Mouse (Mus musculus) heart, embryonic 13.5 days (tissue): ENCODE data around the gene Coq10b. TPM values are rescaled to one million over a fixed set of nuclear protein-coding genes. Genes with fewer than 3 reads are reported as not detected.
"Not testable (repeated sequence)": the region's sequence is repeated elsewhere in the genome, so short reads cannot be mapped to it uniquely, and the experiment has no call there.

Source experiments
- ATAC-seq: fragments of 200-750 bp; cut with Nextera tagmentation; 2 replicates; pipeline ENCODE4 v1.8.0; 2017; ENCODE audit warnings: moderate TSS enrichment; ENCODE audit not compliant: insufficient number of reproducible peaks, low FRiP score, low TSS enrichment; ENCODE audit errors: extremely low read depth
- H3K27ac ChIP-seq: fragments of 300-500 bp; sonication (generic); replicated peaks from 2 replicates; pipeline ENCODE4 v1.5.1; 2015; ENCODE audit warnings: moderate library complexity, mild to moderate bottlenecking, inconsistent platforms
- H3K27me3 ChIP-seq: fragments of 300-500 bp; sonication (generic); replicated peaks from 2 replicates; pipeline ENCODE4 v1.6.1; 2015; ENCODE audit warnings: mild to moderate bottlenecking, inconsistent platforms
- H3K36me3 ChIP-seq: fragments of 300-500 bp; sonication (generic); 2 replicates; pipeline ENCODE4 v1.6.1; 2015; ENCODE audit warnings: mild to moderate bottlenecking, inconsistent platforms
- H3K4me1 ChIP-seq: fragments of 300-500 bp; sonication (generic); 2 replicates; pipeline ENCODE4 v1.6.1; 2015; ENCODE audit warnings: inconsistent platforms
- H3K4me2 ChIP-seq: fragments of 300-500 bp; sonication (generic); 2 replicates; pipeline ENCODE4 v1.6.1; 2015; ENCODE audit warnings: inconsistent platforms, mild to moderate bottlenecking, moderate library complexity
- H3K4me3 ChIP-seq: fragments of 300-500 bp; sonication (generic); 2 replicates; pipeline ENCODE4 v1.5.1; 2015; ENCODE audit warnings: moderate library complexity, mild to moderate bottlenecking, inconsistent platforms
- H3K9ac ChIP-seq: fragments of 300-500 bp; sonication (generic); 2 replicates; pipeline ENCODE4 v1.6.1; 2015; ENCODE audit warnings: inconsistent platforms, mild to moderate bottlenecking, moderate library complexity
- H3K9me3 ChIP-seq: fragments of 300-500 bp; sonication (generic); 2 replicates; pipeline ENCODE4 v1.6.1; 2016; ENCODE audit warnings: inconsistent platforms
- WGBS: fragments of 180-500 bp; shearing (Covaris S2); methylation state at CpG from one replicate; pipeline ENCODE4 v1.1.7; 2015; ENCODE audit warnings: mixed read lengths; 5-methylcytosine and 5-hydroxymethylcytosine counted together
- polyA plus RNA-seq: library from polyadenylated mRNA; unstranded; fragments of >200 nt; fragmentation: Nextera tagmentation; extraction: Ambion mirVana; gene quantifications from 2 replicates; pipeline ENCODE4 v1.2.1, GENCODE M21; 2015

Coq10b gene
- polyA plus RNA-seq, 1 experiment from 2014 or later, result 20.9 TPM

- no peak overlapping the region for H3K27ac ChIP-seq
- no peaks in the 10 kb centered on the region for H3K9me3 ChIP-seq
- no peak overlapping the region for H3K4me2 ChIP-seq
- H3K4me3 ChIP-seq, result no peak overlapping the region
- H3K9ac ChIP-seq, result no peak overlapping the region
- no peaks in the 10 kb centered on the region for H3K36me3 ChIP-seq
- no peaks in the 10 kb centered on the region for H3K4me1 ChIP-seq
- ATAC-seq, result no peak
- no peaks in the 10 kb centered on the region for H3K27me3 ChIP-seq
Measured at GRCm38 (mm10) chr1:55031026-55031779, 21.4 kb upstream of the Coq10b start.

- Histone ChIP-seq H3K27ac (no peak overlapping the region), H3K27me3 (peaks cover 6% of the 10 kb centered on the region; the same call in 1 of the 2 replicates), H3K4me1 (no peaks in the 10 kb centered on the region), H3K36me3 (no peaks in the 10 kb centered on the region), H3K4me3 (no peak overlapping the region), H3K9me3 (peaks cover 11% of the 10 kb centered on the region; the same call in 1 of the 2 replicates), H3K9ac (no peak overlapping the region), H3K4me2 (no peak overlapping the region)
- ATAC-seq, result no peak
- WGBS, result 83% methylated on average over 1 of the region's 1 CpGs
Measured at GRCm38 (mm10) chr1:55039944-55040343, 12.6 kb upstream of the Coq10b start.

GRCm38 (mm10) chr1:55041691-55042090 lies 10.9 kb upstream of the Coq10b start:
- no peak for ATAC-seq
- no peak overlapping the region for H3K4me3 ChIP-seq

GRCm38 (mm10) chr1:55042246-55042645 lies 10.3 kb upstream of the Coq10b start:
- no peak for ATAC-seq
- Histone ChIP-seq H3K4me2 (no peak overlapping the region), H3K4me3 (no peak overlapping the region), H3K27me3 (peaks cover 6% of the 10 kb centered on the region; the same call in 1 of the 2 replicates), H3K27ac (no peak overlapping the region), H3K4me1 (no peaks in the 10 kb centered on the region), H3K9me3 (peaks cover 11% of the 10 kb centered on the region; the same call in 1 of the 2 replicates), H3K9ac (no peak overlapping the region), H3K36me3 (no peaks in the 10 kb centered on the region)
- 68% methylated on average over 1 of the region's 1 CpGs for WGBS

More at GRCm38 (mm10) chr1:55041691-55042090, 10.9 kb upstream of the Coq10b start:
- Histone ChIP-seq H3K9ac (no peak overlapping the region), H3K27ac (no peak overlapping the region), H3K27me3 (peaks cover 6% of the 10 kb centered on the region; the same call in 1 of the 2 replicates), H3K9me3 (peaks cover 11% of the 10 kb centered on the region; the same call in 1 of the 2 replicates), H3K4me1 (no peaks in the 10 kb centered on the region), H3K36me3 (no peaks in the 10 kb centered on the region), H3K4me2 (no peak overlapping the region)
- 73% methylated on average over 4 of the region's 4 CpGs for whole genome bisulfite sequencing

- Histone ChIP-seq H3K4me3 (no peak overlapping the region), H3K27ac (no peak overlapping the region), H3K9ac (no peak overlapping the region), H3K9me3 (peaks cover 13% of the 10 kb centered on the region; the same call in 1 of the 2 replicates), H3K27me3 (peaks cover 6% of the 10 kb centered on the region; the same call in 1 of the 2 replicates), H3K36me3 (no peaks in the 10 kb centered on the region), H3K4me2 (no peak overlapping the region), H3K4me1 (no peaks in the 10 kb centered on the region)
- whole genome bisulfite sequencing, result 67% methylated on average over 3 of the region's 3 CpGs
- no peak for ATAC-seq
Measured at GRCm38 (mm10) chr1:55043164-55043563, 9.4 kb upstream of the Coq10b start.

- WGBS, result 61% methylated on average over 4 of the region's 4 CpGs
- Histone ChIP-seq H3K27me3 (peaks cover 2% of the 10 kb centered on the region; the same call in 1 of the 2 replicates), H3K4me1 (peaks cover 13% of the 10 kb centered on the region), H3K9me3 (0 out of 2 replicates have a peak, but pooled peaks cover 3% of the 10 kb centered on the region), H3K9ac (no peak overlapping the region), H3K36me3 (no peaks in the 10 kb centered on the region), H3K4me2 (no peak overlapping the region), H3K27ac (no peak overlapping the region), H3K4me3 (no peak overlapping the region)
- ATAC-seq, result no peak
Measured at GRCm38 (mm10) chr1:55048841-55049587, 3.6 kb upstream of the Coq10b start.

- no peaks in the 10 kb centered on the region for H3K27me3 ChIP-seq
- H3K9ac ChIP-seq, result peak overlapping the region; percentile 86
- 85% methylated on average over 3 of the region's 3 CpGs for WGBS
- H3K27ac ChIP-seq, result peak overlapping the region; percentile 86
- H3K36me3 ChIP-seq, result peaks cover 20% of the 10 kb centered on the region
- H3K4me3 ChIP-seq, result peak overlapping the region; percentile 73
- 0 out of 2 replicates have a peak, but pooled peaks cover 3% of the 10 kb centered on the region for H3K9me3 ChIP-seq
- peaks cover 22% of the 10 kb centered on the region for H3K4me1 ChIP-seq
- H3K4me2 ChIP-seq, result peak overlapping the region; percentile 92
- ATAC-seq, result no peak
Measured at GRCm38 (mm10) chr1:55051671-55052070, 899 bp upstream of the Coq10b start.

GRCm38 (mm10) chr1:55053005-55053404 lies 435 bp downstream of the Coq10b start:
- WGBS, result under 1% methylated on average over 42 of the region's 42 CpGs
- Histone ChIP-seq H3K27ac (peak overlapping the region; percentile 91), H3K9me3 (0 out of 2 replicates have a peak, but pooled peaks cover 2% of the 10 kb centered on the region), H3K27me3 (no peaks in the 10 kb centered on the region), H3K9ac (peak overlapping the region; percentile 88), H3K36me3 (peaks cover 28% of the 10 kb centered on the region), H3K4me2 (peak overlapping the region; percentile 73), H3K4me3 (peak overlapping the region; percentile 73), H3K4me1 (peaks cover 22% of the 10 kb centered on the region)
- peak; percentile 74 for ATAC-seq

GRCm38 (mm10) chr1:55053596-55053995 lies 1.0 kb downstream of the Coq10b start:
- no peak for ATAC-seq

GRCm38 (mm10) chr1:55055322-55056115 lies 2.9 kb downstream of the Coq10b start:
- Histone ChIP-seq H3K9me3 (no peaks in the 10 kb centered on the region), H3K4me3 (no peak overlapping the region), H3K27ac (no peak overlapping the region), H3K36me3 (peaks cover 28% of the 10 kb centered on the region), H3K9ac (no peak overlapping the region), H3K27me3 (no peaks in the 10 kb centered on the region), H3K4me1 (peaks cover 25% of the 10 kb centered on the region), H3K4me2 (no peak overlapping the region)
- ATAC-seq, result no peak
- WGBS, result 80% methylated on average over 5 of the region's 5 CpGs

More at GRCm38 (mm10) chr1:55053596-55053995, 1.0 kb downstream of the Coq10b start:
- H3K9ac ChIP-seq, result peak overlapping the region; percentile 88
- H3K36me3 ChIP-seq, result peaks cover 28% of the 10 kb centered on the region
- WGBS, result 55% methylated on average over 4 of the region's 4 CpGs
- peak overlapping the region; percentile 73 for H3K4me3 ChIP-seq
- H3K9me3 ChIP-seq, result no peaks in the 10 kb centered on the region
- H3K27me3 ChIP-seq, result no peaks in the 10 kb centered on the region
- H3K4me1 ChIP-seq, result peaks cover 24% of the 10 kb centered on the region
- peak overlapping the region; percentile 91 for H3K27ac ChIP-seq
- H3K4me2 ChIP-seq, result peak overlapping the region; percentile 73

- H3K27me3 ChIP-seq, H3K27ac ChIP-seq, H3K4me3 ChIP-seq, H3K9ac ChIP-seq, ATAC-seq, H3K9me3 ChIP-seq, H3K4me2 ChIP-seq: not testable (repeated sequence)
- WGBS, result 61% methylated on average over 3 of the region's 3 CpGs
- Histone ChIP-seq H3K4me1 (peaks cover 18% of the 10 kb centered on the region), H3K36me3 (peaks cover 43% of the 10 kb centered on the region)
Measured at GRCm38 (mm10) chr1:55058383-55058782, 5.8 kb downstream of the Coq10b start.
